Mouse (Mus musculus) midbrain, embryonic 16.5 days (tissue): Measurements from ENCODE around the gene Tmed8. TPM values are rescaled to one million over a fixed set of nuclear protein-coding genes. Genes with fewer than 3 reads are reported as not detected.

Source experiments
- ATAC-seq: fragments of 200-750 bp; cut with Nextera tagmentation; 2 replicates; pipeline ENCODE4 v1.8.0; 2017; ENCODE audit warnings: moderate TSS enrichment
- H3K27ac ChIP-seq: fragments of 300-500 bp; sonication (generic); 2 replicates; pipeline ENCODE4 v1.5.1; 2014; ENCODE audit warnings: mild to moderate bottlenecking, low read length, mixed read lengths
- H3K27me3 ChIP-seq: fragments of 300-500 bp; sonication (generic); 2 replicates; pipeline ENCODE4 v1.6.1; 2014; ENCODE audit warnings: low read depth, low read length, mixed read lengths; ENCODE audit not compliant: control insufficient read depth, insufficient read depth
- H3K36me3 ChIP-seq: fragments of 300-500 bp; sonication (generic); 2 replicates; pipeline ENCODE4 v1.6.1; 2014; ENCODE audit warnings: mild to moderate bottlenecking, low read length, moderate library complexity, mixed read lengths; ENCODE audit not compliant: control insufficient read depth, insufficient read depth
- H3K4me1 ChIP-seq: fragments of 300-500 bp; sonication (generic); 2 replicates; pipeline ENCODE4 v1.6.1; 2014; ENCODE audit warnings: mild to moderate bottlenecking, low read length, mixed read lengths; ENCODE audit not compliant: control insufficient read depth, insufficient read depth
- H3K4me2 ChIP-seq: fragments of 300-500 bp; sonication (generic); 2 replicates; pipeline ENCODE4 v1.6.1; 2014; ENCODE audit warnings: mild to moderate bottlenecking, low read length, mixed read lengths
- H3K4me3 ChIP-seq: fragments of 300-500 bp; sonication (generic); 2 replicates; pipeline ENCODE4 v1.5.1; 2014; ENCODE audit warnings: low read depth, mild to moderate bottlenecking, low read length, moderate library complexity, mixed read lengths
- H3K9ac ChIP-seq: fragments of 300-500 bp; sonication (generic); 2 replicates; pipeline ENCODE4 v1.6.1; 2014; ENCODE audit warnings: low read depth, low read length, mixed read lengths
- H3K9me3 ChIP-seq: fragments of 300-500 bp; sonication (generic); replicated peaks from 2 replicates; pipeline ENCODE4 v1.6.1; 2014; ENCODE audit warnings: mild to moderate bottlenecking, low read length, mixed read lengths; ENCODE audit not compliant: control insufficient read depth, poor library complexity, severe bottlenecking
- WGBS: fragments of 180-500 bp; shearing (Covaris S2); extraction: QIAGEN DNeasy Blood & Tissue Kit; methylation state at CpG from one replicate; pipeline ENCODE4 v1.1.7; 2014; 5-methylcytosine and 5-hydroxymethylcytosine counted together
- polyA plus RNA-seq: library from polyadenylated mRNA; unstranded; fragments of >200 nt; fragmentation: Nextera tagmentation; extraction: Ambion mirVana; gene quantifications from 2 replicates; pipeline ENCODE4 v1.2.1, GENCODE M21; 2015

Gene Tmed8
- 5.2 and 6.0 TPM in 2 replicates for polyA plus RNA-seq

DNA sequence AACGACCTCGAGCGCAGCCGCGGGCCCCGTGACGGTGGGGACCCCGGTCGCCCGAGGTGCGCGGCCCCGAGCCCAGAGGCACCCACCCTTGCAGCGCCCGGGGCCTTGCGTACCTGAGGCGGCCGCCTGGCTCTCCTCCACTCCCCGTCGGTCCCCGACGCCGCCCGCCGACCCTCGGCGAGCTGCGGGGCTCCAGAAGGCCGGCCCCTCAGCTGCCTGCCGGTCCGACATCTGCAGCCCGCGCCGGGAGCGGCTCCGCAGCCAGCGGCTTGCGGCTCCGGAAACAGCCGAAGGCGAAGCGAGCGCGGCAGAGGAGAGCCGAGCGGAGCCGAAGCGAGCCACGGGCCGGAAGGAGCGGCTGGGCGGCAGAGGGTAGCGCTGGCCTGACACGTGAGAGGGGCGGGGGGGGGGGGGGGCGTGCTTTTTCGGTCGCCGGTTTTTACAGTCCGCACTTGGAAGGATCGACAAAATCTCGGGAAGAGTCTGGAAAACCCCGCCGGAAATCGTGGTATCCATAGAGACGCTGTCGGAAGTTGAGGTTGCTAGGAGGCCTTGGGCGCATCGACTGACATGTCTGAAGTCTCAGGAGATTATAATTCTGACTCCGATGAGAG is at the start of gene Tmed8:
TSS of gene Tmed8 (minus strand) at position 482 of the 614 bp plus-strand sequence.
- 1% methylated on average over 48 of the region's 70 CpGs for WGBS

DNA sequence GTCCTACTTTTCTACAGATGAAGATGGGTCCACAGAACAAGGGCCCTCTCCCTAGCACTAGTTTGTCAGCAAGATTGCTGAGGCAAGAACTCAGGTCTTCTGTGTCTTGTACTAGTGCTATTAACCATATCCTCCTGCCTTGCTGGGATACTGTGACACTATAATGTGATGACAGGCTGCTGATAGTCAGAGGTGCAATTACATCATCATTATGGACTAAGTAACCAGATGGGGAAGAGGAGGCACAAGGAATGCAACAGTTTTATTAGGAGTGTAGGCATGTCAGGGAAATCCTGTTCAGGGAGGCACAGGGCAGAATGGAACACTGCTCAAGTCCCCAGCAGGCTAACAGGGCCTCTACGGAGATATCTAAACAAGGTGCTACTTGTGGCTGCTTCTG is 38.4 kb upstream of the Tmed8 start, which contains the start of gene Noxred1:
TSS of gene Noxred1 (minus strand) at position 101 of the 400 bp plus-strand sequence.
- no peak for ATAC-seq
- Histone ChIP-seq H3K27ac (no peak within 1 kb of the TSS), H3K9me3 (no peaks in the 10 kb centered on the region), H3K36me3 (peaks cover 31% of the 10 kb centered on the region), H3K4me2 (no peak within 1 kb of the TSS), H3K4me1 (no peaks in the 10 kb centered on the region), H3K27me3 (no peaks in the 10 kb centered on the region), H3K9ac (no peak within 1 kb of the TSS), H3K4me3 (no peak within 1 kb of the TSS)
- 100% methylated on average over 1 of the region's 1 CpGs for WGBS

More for the DNA sequence above, at the start of gene Tmed8:
- Histone ChIP-seq H3K4me2 (peak within 1 kb of the TSS; percentile 70), H3K9ac (peak within 1 kb of the TSS; percentile 92), H3K9me3 (no peaks in the 10 kb centered on the region), H3K4me1 (peaks cover 13% of the 10 kb centered on the region), H3K27me3 (no peaks in the 10 kb centered on the region), H3K4me3 (peak within 1 kb of the TSS; percentile 72), H3K27ac (peak within 1 kb of the TSS; percentile 90), H3K36me3 (no peaks in the 10 kb centered on the region)
- ATAC-seq: peak; percentile 97

DNA sequence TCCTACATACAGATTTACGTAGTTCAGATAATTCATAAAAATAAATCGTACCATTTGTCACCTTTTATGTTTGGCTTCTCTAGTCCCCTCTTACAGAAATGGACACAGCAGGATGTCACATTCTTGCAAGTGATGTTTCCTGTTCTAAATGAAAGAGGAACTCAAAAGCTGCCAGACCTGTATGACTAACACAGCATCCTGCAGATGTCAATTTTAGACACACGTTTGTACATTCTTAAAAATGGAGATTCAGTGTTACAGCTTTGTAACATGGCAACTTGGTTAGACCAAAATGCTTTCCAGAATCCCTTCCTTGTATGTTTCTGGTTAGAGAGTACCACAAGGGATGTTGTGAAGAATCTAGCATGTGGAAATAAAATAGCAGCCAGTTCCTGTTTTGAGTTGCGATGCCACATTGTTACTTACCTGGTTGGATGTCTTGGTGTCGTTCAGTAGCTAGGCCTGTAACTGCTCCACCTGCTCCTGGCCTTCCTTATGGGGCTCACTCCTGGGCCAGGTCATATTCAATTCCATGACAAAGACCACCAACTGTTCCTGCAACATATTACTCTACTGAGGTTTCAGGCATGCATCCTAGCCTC is 36.7 kb upstream of the Tmed8 start:
- ATAC-seq: no peak
- H3K36me3 ChIP-seq: peaks cover 24% of the 10 kb centered on the region
- no peak overlapping the region for H3K27ac ChIP-seq
- H3K9ac ChIP-seq: no peak overlapping the region
- H3K9me3 ChIP-seq: no peaks in the 10 kb centered on the region
- no peak overlapping the region for H3K4me2 ChIP-seq
- WGBS: 84% methylated on average over 5 of the region's 5 CpGs
- H3K4me1 ChIP-seq: no peaks in the 10 kb centered on the region
- H3K27me3 ChIP-seq: no peaks in the 10 kb centered on the region
- no peak overlapping the region for H3K4me3 ChIP-seq

GRCm38 (mm10) chr12:87230379-87230895 is 30.2 kb upstream of the Tmed8 start:
- Histone ChIP-seq H3K9me3 (no peaks in the 10 kb centered on the region), H3K36me3 (no peaks in the 10 kb centered on the region), H3K4me1 (no peaks in the 10 kb centered on the region), H3K27me3 (no peaks in the 10 kb centered on the region), H3K27ac (no peak overlapping the region), H3K4me2 (no peak overlapping the region), H3K9ac (no peak overlapping the region), H3K4me3 (no peak overlapping the region)
- no peak for ATAC-seq

DNA sequence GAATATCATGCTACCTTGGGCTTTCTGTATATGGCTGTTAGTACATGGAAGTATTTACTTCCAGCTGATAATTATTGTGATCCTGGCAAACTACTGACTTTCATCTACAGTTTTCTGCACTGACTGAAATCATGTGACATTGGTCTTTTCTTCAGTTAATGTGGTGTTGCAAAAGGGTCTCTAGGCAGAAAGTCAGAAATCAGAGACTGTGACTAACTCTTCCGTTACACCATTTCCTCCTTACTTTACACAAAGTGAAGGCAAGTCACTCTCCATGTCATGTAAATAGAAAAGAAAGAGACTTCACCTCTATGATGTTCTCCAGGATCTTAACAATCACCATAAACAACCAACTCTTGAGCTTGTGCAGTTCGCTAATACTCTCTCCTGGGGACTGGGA is 29.4 kb upstream of the Tmed8 start:
- Histone ChIP-seq H3K9ac (no peak overlapping the region), H3K27me3 (no peaks in the 10 kb centered on the region), H3K4me2 (no peak overlapping the region), H3K36me3 (no peaks in the 10 kb centered on the region), H3K27ac (no peak overlapping the region), H3K4me1 (no peaks in the 10 kb centered on the region), H3K4me3 (no peak overlapping the region), H3K9me3 (no peaks in the 10 kb centered on the region)
- ATAC-seq: no peak
- 93% methylated on average over 2 of the region's 2 CpGs for WGBS

- no peaks in the 10 kb centered on the region for H3K9me3 ChIP-seq
- no peak overlapping the region for H3K27ac ChIP-seq
- no peaks in the 10 kb centered on the region for H3K36me3 ChIP-seq
- H3K4me3 ChIP-seq: no peak overlapping the region
- 79% methylated on average over 7 of the region's 7 CpGs for WGBS
- H3K4me2 ChIP-seq: no peak overlapping the region
- ATAC-seq: no peak
- no peaks in the 10 kb centered on the region for H3K27me3 ChIP-seq
- no peaks in the 10 kb centered on the region for H3K4me1 ChIP-seq
- H3K9ac ChIP-seq: no peak overlapping the region
Measured at GRCm38 (mm10) chr12:87226801-87227200, 26.5 kb upstream of the Tmed8 start.

GRCm38 (mm10) chr12:87224950-87225349 is 24.7 kb upstream of the Tmed8 start:
- WGBS: 72% methylated on average over 10 of the region's 10 CpGs
- ATAC-seq: no peak

GRCm38 (mm10) chr12:87219362-87219761 is 19.1 kb upstream of the Tmed8 start:
- WGBS: 72% methylated on average over 7 of the region's 7 CpGs
- H3K9me3 ChIP-seq: no peaks in the 10 kb centered on the region
- no peak overlapping the region for H3K27ac ChIP-seq
- no peaks in the 10 kb centered on the region for H3K27me3 ChIP-seq
- H3K36me3 ChIP-seq: no peaks in the 10 kb centered on the region
- no peaks in the 10 kb centered on the region for H3K4me1 ChIP-seq
- no peak overlapping the region for H3K9ac ChIP-seq
- no peak for ATAC-seq
- no peak overlapping the region for H3K4me3 ChIP-seq
- H3K4me2 ChIP-seq: no peak overlapping the region

More at GRCm38 (mm10) chr12:87224950-87225349, 24.7 kb upstream of the Tmed8 start:
- H3K36me3 ChIP-seq: no peaks in the 10 kb centered on the region
- H3K4me2 ChIP-seq: no peak overlapping the region
- H3K9ac ChIP-seq: no peak overlapping the region
- H3K27me3 ChIP-seq: no peaks in the 10 kb centered on the region
- no peak overlapping the region for H3K27ac ChIP-seq
- no peaks in the 10 kb centered on the region for H3K9me3 ChIP-seq
- H3K4me3 ChIP-seq: no peak overlapping the region
- no peaks in the 10 kb centered on the region for H3K4me1 ChIP-seq

- ATAC-seq: no peak
- Histone ChIP-seq H3K36me3 (no peaks in the 10 kb centered on the region), H3K4me2 (no peak overlapping the region), H3K27me3 (no peaks in the 10 kb centered on the region), H3K9ac (no peak overlapping the region), H3K9me3 (no peaks in the 10 kb centered on the region), H3K4me3 (no peak overlapping the region), H3K27ac (no peak overlapping the region), H3K4me1 (no peaks in the 10 kb centered on the region)
Measured at GRCm38 (mm10) chr12:87217596-87217995, 17.3 kb upstream of the Tmed8 start.
